Mouse (Mus musculus) NIH3T3 (cell line): Measurements from ENCODE around the gene Hyal2.

Experiments used
- DNase-seq: peaks from one replicate; pipeline ENCODE4 v3.0.0-alpha.2; 2012; ENCODE audit warnings: low read depth

Hyal2 gene

GRCm38 (mm10) chr9:107590773-107591060 lies 23.0 kb downstream of the Hyal2 start:
- no peak for DNase-seq

DNA sequence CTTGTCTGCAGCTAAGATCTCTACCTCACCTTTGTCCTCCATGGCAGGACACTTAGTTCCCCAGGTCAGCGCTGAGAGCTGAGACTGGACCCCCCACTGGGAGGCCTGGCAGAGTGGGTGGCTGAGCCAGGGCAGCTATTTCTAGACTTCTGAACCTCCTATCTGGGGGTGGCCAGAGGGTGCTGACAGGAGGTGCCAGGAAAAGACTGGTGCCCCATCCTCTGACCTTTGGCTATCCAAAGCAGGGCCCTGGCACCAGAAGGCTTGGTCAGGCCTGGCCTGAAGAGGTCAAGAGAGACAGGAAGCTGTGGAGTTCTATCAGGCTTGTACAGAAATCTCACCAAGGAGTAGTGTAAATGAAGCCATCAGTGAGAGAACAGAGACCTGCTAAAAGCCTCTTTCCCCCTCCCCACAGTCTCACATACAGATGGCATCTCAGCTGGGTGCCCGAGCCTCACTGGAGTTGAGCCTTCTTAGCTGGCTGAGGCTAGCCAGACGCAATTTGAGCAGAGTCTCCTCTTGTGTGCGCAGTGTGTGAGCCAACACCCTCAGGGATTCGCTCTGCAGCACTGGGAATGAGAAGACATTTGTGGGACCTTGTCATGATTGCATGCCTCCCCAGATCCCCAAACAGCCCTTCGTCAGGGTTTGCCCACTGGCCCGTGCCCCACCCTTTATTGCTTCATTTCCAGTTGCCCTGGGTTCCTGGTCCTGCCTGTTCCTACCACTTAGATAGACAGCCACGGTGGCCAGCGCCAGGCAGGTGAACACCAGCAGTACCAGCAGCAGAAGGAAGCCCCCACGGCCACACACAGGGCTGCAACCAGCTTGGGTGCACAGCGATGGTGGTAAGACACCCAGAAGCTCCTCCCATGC lies 25.6 kb downstream of the Hyal2 start:
- DNase-seq: no peak

DNA sequence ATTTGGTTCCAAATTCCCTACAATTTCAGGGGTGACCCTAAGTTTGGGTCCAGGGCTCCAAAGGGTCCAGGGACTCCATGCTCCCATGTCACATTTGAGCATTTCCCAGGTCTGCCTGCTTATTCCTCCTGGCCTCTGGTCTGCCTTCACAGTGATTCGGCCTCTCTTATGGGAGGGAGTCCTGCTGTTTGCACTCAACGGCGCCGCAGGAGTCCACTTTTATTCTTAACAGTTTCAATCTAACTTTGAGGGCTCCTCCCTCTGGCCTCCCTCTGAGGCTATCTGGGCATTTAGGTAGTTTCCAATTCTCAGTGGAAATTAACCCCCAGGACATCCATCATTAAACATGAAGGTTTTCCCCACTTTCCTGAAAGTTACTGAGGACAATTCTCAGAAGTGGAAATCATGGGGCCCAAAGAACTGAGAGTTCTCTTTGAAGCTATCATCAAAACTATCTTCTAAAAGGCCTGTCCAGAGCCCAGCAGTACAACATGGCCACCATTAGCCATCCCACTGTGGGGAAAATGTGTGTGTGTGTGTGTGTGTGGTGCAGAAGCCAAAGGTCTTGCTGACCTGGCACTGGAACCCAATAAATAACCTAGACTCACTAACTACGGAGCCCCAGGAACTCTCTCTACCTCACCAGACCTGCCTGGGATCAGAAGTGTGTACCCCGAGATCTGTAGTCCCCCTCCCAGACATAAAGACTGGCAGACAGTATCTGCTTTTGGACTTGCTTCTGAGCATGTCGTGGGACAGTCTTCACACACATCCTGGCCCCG lies 26.7 kb downstream of the Hyal2 start:
- no peak for DNase-seq

- DNase-seq: peak; percentile 28
Observed at GRCm38 (mm10) chr9:107596619-107597569, 29.1 kb downstream of the Hyal2 start.

- no peak for DNase-seq
Observed at GRCm38 (mm10) chr9:107598385-107598784, 30.6 kb downstream of the Hyal2 start.

- DNase-seq: no peak
Observed at GRCm38 (mm10) chr9:107599433-107599832, 31.7 kb downstream of the Hyal2 start.

DNA sequence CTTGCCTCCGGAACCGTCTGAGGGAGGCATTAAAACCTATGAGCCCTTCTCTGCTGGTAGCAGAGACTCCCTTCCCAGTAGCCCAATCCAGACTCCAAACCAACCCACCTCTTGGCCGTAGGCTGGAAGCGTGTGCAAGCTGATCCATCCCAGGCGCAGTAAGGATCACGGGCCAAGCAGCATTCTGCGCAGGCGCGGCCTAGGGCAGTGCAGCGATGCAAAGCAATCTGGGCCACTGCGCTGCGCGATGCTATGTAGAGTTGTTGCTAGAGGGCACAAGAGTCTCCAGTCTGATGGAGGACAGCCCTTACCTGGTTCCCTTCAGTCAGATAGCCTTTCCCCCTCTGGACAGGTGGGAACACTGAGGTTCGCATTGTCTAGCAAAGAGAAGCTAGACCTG lies 32.1 kb downstream of the Hyal2 start:
- no peak for DNase-seq

DNA sequence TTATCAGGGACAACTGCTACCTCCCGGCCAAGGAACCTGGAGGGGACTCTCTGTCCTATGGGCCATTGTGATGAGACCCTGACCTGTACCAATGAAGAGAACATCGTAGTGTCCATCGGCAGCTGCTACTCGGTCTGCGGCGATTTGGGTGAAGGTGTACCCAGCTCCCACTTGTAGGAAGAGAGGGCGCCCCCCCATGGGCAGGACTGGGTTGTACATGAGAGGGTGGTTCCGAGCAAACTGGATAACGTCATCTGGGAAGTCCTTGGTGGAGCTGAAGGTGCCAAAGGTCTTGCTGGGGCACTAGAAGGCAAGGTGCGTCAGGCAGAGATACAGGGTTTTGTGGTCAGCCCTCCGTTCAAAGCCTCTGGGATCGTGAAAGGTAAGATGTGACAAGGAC lies 33.0 kb downstream of the Hyal2 start:
- peak; percentile 24 for DNase-seq

GRCm38 (mm10) chr9:107601275-107601674 lies 33.5 kb downstream of the Hyal2 start:
- DNase-seq: no peak

DNA sequence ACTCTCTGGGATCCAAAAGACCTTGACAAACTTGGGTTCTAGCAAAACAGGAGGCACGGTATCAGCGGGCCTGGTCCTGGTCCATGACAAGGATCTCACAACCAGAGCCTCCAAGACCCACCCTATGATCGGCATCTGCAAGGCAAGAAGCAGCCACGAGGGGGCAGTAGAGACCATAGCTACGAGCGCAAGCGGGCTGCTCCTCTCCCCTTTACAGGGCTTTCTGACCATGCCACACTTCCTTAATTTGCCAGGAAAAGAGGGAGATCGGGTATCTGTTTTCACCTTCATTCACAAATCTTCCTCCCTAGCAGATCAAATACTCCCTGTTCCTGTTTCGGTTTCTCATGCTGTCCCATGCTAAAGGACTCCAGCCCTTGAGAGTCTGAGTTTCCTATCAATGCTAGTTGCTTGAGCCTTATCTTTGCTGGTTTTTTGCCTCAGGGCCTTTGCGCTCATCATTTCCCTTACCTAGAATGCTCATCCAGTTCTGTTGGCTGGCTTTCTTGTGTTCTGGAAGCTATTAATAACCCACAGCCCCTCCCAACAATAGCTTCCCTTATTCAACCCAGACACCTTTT lies 34.4 kb downstream of the Hyal2 start:
- peak; percentile 94 for DNase-seq

DNA sequence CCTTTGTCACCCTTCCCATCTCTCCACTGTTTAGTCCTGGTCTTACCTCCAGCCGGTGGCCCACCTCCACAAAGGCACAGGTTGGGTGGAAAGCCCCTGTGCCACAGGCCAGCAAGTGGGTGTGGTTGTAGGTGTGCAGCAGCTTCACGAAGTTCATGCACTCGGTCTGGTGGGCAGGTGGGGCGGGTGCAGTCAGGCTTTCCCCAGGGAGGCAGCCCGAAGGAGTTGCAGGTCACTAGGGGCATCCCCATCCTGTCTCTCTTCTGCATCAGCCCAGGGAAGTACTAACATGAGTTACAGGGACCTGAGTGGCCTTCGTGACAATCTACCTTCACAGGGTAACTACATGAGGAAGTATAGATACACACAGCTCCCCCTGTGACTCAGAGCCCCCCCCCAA lies 35.5 kb downstream of the Hyal2 start:
- DNase-seq: no peak

DNA sequence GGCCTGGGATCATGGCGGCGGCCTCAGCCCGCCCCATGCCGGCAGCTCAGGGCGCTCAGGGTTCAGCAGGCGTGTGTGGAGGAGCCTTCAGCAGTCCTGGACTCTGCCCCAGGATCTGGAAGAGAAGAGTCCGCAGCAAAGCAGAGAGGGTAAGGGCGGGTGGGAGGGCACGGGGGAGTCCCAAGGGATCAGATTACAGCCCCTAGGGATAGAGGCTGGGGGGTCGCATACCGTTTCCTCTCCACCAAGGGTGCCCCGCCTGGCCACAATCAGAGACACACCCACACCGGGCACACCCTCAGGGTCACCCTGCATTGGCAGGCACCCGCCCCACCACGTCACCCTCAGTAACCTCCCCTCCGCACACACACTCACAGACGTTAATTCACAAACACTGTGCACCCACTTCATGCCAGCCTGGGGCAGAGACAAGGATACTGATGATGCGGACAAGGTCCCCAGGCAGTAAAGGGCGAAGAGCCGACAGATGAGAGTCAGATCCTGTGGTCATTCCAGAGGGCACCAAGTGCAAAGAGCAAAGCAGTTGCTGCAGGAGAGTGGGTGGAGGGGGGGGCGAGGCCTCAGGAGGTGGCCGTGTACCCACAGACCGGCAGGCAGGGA lies 37.4 kb downstream of the Hyal2 start:
- no peak for DNase-seq

DNA sequence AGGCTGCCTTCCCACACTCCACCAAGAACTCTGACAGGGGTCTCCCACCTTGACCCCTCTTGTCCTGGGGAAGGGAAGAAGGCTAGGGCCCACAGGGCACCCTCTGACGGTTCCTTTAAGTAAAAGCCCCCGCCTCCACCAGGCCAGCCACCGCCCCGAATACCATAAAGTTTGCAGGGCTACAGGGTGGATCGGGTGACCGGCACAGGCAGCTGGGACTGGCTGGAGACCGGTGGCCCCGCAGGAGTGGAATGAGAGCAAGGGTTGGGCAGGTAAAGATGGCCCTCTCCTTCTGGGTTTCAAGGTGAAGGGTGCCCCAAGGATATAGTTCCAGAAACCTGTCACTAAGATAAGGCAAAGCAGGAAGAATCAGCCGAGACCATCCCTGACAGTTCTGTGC lies 38.8 kb downstream of the Hyal2 start:
- DNase-seq: no peak

- no peak for DNase-seq
Observed at GRCm38 (mm10) chr9:107607036-107607435, 39.3 kb downstream of the Hyal2 start.

- no peak for DNase-seq
Observed at GRCm38 (mm10) chr9:107607653-107608245, 40.0 kb downstream of the Hyal2 start.

- DNase-seq: peak; percentile 81
Observed at GRCm38 (mm10) chr9:107608741-107609432, 41.1 kb downstream of the Hyal2 start, which contains the start of gene Sema3b. TSS of gene Sema3b (minus strand) at chr9:107609229.

GRCm38 (mm10) chr9:107609433-107609830 lies 41.7 kb downstream of the Hyal2 start:
- no peak for DNase-seq

DNA sequence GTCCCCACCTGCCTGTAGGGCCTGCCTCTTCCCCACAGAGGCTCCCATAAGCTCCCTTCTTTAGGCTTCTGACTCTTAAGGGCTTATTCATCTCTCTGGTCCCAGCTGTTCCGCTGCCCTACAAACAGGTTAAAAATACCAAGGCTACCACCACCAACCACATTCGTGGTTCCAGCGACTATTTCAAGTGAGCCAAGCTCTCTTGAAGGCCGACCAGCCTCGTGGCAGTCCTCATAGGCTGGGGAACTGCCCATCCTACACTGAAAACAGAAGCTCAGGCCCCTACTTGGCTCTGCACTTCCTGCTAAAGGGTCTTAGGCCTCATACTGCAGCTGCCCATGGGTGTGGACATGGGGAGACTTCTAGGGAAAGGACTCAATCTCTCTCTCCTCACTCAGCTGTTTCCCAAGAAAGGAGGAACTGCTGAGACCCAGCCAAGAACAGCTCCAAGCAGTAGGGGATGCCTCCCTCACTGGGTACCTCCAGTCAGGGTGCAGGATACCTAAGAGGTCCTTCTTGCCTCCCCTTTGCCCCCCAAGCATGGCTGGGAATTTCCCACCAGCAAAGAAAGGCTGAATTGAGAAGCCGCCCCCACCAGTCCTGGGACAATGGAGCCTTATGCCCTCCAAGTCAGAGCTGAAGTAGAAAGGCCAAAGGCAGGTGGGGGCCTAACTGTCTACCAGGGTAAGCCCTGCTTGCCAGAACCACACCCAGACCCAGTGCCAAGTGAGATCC lies 43.9 kb downstream of the Hyal2 start:
- peak; percentile 33 for DNase-seq

GRCm38 (mm10) chr9:107612191-107612944 lies 44.6 kb downstream of the Hyal2 start:
- peak; percentile 98 for DNase-seq
